Mouse (Mus musculus) left cerebral cortex, adult 11 months (tissue): ENCODE data around the gene Prss58.

Experiments
- DNase-seq: peaks from one replicate; pipeline ENCODE4 v3.0.0; 2022; ENCODE audit warnings: low spot score

Prss58 gene

DNA sequence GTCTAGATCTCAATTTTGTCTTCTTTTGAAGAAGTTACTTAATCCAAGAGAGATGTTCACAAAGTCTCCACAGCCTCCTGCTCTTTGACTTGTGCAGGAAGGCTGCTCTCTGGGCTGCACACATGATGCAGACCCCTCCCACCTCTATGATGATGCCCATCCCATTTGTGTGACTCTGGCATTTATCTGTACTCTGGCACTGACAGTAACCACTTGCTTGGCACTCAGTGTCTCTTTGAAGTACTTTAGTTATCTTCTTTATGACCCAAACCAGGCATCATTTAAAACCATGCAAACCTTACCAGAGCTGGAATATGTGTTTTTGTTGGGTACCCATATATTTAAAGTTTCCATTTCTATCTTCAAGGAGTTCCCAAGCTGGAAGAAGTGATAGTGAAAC is at the start of gene Prss58:
TSS of gene Prss58 (minus strand) at position 101 of the 400 bp plus-strand sequence.
- no peak for DNase-seq

DNA sequence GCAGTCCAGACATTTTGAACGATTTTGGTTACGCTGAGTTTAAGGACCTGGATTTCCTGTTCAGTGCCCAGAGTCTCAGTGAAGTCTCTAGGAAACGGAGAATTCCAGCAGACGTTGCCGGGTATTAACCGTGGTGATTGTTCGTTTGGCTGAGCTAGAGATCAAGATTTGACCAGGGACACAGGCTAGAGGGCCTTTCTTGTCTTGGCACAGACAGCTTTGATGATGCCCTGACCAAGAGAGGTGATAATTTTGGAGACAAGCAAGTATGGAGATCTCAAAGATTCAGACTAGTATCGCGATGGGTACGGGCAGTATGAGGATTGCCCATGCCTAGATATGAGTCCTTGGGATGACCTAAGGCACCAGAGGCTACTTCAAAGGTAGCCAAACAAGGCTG is 40.3 kb upstream of the Prss58 start, which contains the start of gene 1700074P13Rik:
TSS of gene 1700074P13Rik (minus strand) at position 101 of the 400 bp plus-strand sequence.
- no peak for DNase-seq

DNA sequence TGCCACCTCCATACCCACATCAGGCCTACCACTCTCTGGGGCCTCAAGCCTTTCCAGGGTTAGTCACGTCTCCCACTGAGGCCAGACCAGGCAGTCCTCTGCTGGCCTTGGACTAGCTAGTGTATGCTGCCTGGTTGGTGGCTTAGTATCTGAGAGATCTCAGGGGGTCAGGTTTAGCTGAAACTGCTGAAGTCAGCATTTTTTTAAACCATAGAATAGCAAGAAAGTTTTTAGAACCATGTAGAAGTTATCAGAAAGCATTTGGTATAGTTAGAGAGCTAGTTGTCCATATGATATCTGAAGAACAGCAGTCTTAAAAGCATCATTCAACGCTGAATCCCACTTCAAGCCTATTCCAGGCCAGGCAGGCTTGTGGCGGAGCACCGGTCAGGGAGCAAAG is 19.8 kb upstream of the Prss58 start:
- DNase-seq = no peak

DNA sequence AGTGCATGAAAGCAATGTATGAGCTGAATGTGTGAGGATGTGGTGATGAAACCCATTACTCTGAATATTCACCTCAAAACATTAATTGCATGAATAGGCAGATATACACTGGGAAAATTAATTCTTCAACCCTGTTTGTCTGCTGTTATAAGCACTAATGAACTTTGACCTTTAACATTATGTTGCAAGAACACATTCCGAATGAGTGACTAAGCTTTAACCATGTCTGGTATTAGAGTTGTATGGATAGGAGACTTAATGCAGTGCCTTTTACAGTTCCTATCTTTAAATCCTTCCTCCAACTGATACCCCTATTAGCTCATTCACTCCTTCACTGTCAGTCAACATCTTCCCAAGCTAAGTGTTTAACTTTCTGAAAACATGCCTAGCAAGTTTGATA is 5.5 kb downstream of the Prss58 start:
- DNase-seq = no peak

DNA sequence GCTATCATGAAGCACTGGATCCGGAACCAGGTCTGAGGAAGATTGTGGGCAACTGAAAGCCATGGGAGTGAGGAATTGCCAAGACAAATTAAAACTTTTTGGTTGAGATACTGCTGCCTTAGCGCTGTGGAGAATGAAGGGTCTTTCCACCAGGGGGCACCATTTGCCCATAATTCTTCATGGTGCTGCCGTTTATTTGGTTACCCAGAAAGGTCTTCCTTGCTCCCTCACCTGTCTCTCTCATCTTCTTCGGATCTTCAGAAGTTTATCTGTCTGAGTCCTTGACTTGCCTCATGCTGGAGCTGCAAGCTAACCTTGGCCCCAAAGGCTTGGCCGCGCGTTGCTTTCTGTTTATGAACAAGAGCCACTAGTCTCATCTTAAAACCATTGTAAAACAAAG is 6.6 kb downstream of the Prss58 start:
- no peak for DNase-seq

DNA sequence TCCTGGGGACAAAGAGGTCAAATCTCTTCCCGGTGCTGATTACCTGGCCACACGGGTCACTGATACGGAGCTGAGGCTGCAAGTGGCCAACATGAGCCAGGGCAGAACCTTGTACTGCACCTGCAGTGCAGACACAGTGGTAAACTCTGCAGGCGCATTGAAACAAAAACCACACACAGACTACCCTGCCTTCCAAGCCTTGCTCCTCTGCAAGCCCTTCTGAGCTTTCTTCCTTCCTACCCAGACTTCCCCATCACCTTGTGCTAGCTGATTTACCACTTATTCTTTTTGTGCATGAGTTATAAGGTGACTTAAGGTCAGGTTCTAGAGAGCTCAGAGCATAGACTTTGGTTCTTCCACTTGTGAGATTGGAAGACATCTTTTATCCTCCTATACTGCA is 8.4 kb downstream of the Prss58 start:
- DNase-seq = no peak

DNA sequence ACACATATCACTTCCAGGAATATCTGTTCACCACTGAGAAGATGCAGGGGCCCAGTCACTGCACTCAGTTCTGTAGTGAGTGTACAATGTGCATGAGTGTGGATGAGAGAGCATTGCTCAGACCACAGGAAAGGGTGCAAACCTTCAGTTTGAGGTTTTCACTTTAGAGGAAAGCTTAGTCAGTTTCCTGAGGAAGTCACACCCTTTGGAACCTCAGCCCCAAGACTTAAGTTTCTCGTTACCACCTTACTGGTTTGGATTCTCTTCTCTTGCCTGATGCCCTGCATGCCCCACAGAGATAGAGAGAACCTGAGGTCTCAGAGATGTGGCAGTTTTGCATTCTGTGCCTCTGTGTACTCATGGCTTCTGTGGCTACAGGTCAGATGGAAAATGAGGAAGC is 9.2 kb downstream of the Prss58 start:
- DNase-seq = no peak

DNA sequence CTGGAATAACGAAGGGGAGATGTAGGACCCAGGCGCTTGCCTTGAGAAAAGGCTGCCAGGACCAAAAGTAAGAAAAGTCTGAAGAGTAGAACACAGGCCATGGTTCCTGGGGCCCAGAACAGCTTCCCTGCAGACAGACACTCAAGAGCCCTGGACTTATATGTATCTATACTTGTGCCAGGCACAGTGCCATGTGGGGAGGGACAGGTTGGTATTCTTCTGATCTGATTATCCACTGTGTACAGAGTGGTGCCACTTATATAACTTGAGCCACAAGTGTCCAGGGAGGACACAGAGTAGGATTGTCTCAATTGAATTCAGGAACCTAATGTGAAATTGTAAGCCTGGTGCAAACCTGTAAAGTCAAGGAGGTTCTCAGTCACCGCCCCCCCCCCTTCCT is 12.8 kb downstream of the Prss58 start, which contains the start of gene Moxd2:
TSS of gene Moxd2 (minus strand) at position 101 of the 400 bp plus-strand sequence.
- DNase-seq = no peak

DNA sequence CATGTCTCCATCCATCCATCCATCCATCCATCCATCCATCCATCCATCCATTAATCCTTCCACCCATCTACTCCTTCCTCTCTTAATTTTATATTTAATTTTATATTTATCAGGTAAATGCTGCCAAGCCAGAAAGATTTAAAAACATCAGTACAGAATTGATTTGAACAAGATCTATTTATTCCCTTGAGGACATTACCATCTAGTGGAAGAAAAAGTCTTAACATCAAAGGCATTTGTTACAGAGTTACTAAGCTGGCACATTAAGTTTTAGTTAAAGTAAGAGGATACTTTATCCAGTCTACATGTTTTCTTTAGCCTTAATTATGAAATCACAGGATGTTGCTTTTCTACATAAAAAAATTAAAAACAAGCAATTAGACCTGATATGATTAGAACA is 54.9 kb downstream of the Prss58 start:
- DNase-seq = no peak
